Mouse (Mus musculus) midbrain, embryonic 13.5 days (tissue): ENCODE data around the gene Slc12a5. TPM values are rescaled to one million over a fixed set of nuclear protein-coding genes. Genes with fewer than 3 reads are reported as not detected.
A peak's percentile ranks its signal among the peaks of the same experiment; 100 is the strongest.

Source experiments
- ATAC-seq: fragments of 200-750 bp; cut with Nextera tagmentation; 2 replicates; pipeline ENCODE4 v1.8.0; 2017; ENCODE audit warnings: mild to moderate bottlenecking, moderate TSS enrichment, moderate library complexity
- H3K27ac ChIP-seq: fragments of 300-500 bp; sonication (generic); 2 replicates; pipeline ENCODE4 v1.5.1; 2015; ENCODE audit warnings: inconsistent platforms, mild to moderate bottlenecking, moderate library complexity
- H3K27me3 ChIP-seq: fragments of 300-500 bp; sonication (generic); 2 replicates; pipeline ENCODE4 v1.6.1; 2015; ENCODE audit warnings: mild to moderate bottlenecking, inconsistent platforms
- H3K36me3 ChIP-seq: fragments of 300-500 bp; sonication (generic); 2 replicates; pipeline ENCODE4 v1.6.1; 2015; ENCODE audit warnings: mild to moderate bottlenecking, inconsistent platforms
- H3K4me1 ChIP-seq: fragments of 300-500 bp; sonication (generic); replicated peaks from 2 replicates; pipeline ENCODE4 v1.6.1; 2015; ENCODE audit warnings: inconsistent platforms
- H3K4me2 ChIP-seq: fragments of 300-500 bp; sonication (generic); replicated peaks from 2 replicates; pipeline ENCODE4 v1.6.1; 2015; ENCODE audit warnings: moderate library complexity, mild to moderate bottlenecking, inconsistent platforms
- H3K4me3 ChIP-seq: fragments of 300-500 bp; sonication (generic); replicated peaks from 2 replicates; pipeline ENCODE4 v1.5.1; 2015; ENCODE audit warnings: mild to moderate bottlenecking, inconsistent platforms
- H3K9ac ChIP-seq: fragments of 300-500 bp; sonication (generic); replicated peaks from 2 replicates; pipeline ENCODE4 v1.6.1; 2015; ENCODE audit warnings: mild to moderate bottlenecking, inconsistent platforms
- H3K9me3 ChIP-seq: fragments of 300-500 bp; sonication (generic); 2 replicates; pipeline ENCODE4 v1.6.1; 2016; ENCODE audit warnings: mild to moderate bottlenecking, inconsistent platforms
- WGBS: fragments of 180-500 bp; shearing (Covaris S2); methylation state at CpG from one replicate; pipeline ENCODE4 v1.1.7; 2015; 5-methylcytosine and 5-hydroxymethylcytosine counted together
- polyA plus RNA-seq: library from polyadenylated mRNA; unstranded; fragments of >200 nt; fragmentation: Nextera tagmentation; extraction: Ambion mirVana; gene quantifications from 2 replicates; pipeline ENCODE4 v1.2.1, GENCODE M21; 2015

Slc12a5 gene
- polyA plus RNA-seq, 1 experiment from 2014 or later, result 19.7 TPM

DNA sequence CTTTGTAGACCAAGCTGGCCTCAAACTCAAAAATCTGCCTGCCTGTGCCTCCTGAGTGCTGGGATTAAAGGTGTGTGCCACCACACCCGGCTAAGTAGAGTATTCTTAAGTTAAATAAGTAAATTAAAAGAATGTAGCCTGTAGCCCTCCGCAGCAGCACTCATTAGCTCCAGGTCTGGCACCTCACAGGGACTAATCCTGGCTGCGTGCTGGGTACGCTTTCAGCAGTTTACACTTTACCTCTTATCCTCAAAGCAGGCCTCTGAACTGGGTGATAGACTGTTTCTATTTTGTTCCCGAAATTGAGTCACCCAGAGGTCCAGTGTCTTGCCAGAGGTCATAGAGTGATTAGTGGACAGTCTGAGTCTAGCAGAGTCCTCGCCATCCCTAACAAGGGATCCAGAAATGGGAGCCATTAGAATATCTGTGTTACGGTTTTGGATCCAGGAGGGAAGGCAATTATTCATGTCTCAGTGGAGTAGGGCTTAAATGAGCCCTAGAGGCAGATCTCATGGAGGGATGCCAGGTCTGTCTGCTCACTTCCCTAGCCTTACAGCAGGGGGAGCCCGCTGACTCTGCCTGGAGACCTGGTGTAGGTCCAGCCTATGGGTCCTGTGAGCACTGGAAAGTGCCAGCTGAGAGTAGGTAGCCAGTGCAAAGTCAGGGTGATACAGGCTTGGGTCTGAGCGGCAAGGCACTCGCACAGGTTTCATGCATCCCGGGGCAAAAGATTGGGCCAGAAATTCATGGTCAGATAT is 36.3 kb upstream of the Slc12a5 start:
- H3K9me3 ChIP-seq, result no peaks in the 10 kb centered on the region
- peaks cover 2% of the 10 kb centered on the region; the same call in 1 of the 2 replicates for H3K27me3 ChIP-seq
- H3K9ac ChIP-seq, result no peak overlapping the region; the same call in 1 of the 2 replicates
- H3K4me2 ChIP-seq, result no peak overlapping the region
- peak overlapping the region; percentile 47; the same call in 1 of the 2 replicates for H3K27ac ChIP-seq
- ATAC-seq, result peak; percentile 85
- WGBS, result 33% methylated on average over 11 of the region's 11 CpGs
- H3K4me3 ChIP-seq, result no peak overlapping the region
- H3K36me3 ChIP-seq, result peaks cover 14% of the 10 kb centered on the region
- H3K4me1 ChIP-seq, result peaks cover 29% of the 10 kb centered on the region

DNA sequence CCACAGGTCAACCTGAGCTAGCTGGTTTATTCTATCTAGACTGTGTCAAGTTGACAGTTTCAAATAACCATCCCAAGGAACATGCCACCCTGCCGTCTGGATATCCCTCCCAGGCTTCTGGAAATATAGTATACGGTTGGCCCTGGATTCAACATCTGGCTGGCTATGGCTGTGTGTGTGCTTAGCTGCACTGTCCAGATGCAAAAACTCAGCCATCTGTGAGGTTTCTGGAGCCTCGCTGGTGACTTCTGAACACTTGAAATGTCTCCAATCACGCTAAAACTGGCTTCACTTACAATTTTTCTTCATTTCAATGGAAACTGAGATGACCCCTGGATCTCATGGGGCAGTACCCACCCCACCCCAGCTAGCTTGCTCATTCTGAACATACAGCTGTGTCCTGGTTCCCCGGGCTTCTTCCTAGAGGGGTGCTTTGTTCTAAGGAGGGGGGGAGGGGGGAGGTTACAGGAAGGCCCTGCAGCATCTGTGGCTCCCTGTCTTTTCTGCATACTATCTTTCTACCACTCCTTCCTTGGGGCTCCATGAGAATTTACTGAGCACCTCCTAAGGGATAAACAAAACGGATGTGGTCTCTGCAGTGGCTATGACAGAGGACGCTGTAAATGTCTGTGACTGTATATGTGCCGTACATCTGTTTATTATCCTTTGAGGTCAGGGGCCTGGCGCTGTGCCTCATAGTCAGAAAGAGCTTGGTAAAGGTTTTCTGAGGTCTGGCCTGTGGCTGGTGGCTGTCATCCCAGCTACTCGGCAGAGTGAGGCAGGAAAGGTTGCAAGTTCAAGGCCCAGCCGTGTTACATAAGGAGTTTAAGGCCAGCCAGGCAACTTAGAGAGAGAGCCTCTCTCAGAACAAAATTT is 29.7 kb upstream of the Slc12a5 start:
- 0 out of 2 replicates have a peak, but pooled peaks cover 8% of the 10 kb centered on the region for H3K4me1 ChIP-seq
- no peak overlapping the region for H3K4me2 ChIP-seq
- no peaks in the 10 kb centered on the region for H3K9me3 ChIP-seq
- ATAC-seq, result no peak
- WGBS, result 68% methylated on average over 11 of the region's 11 CpGs
- peaks cover 12% of the 10 kb centered on the region for H3K27me3 ChIP-seq
- H3K4me3 ChIP-seq, result no peak overlapping the region
- H3K9ac ChIP-seq, result no peak overlapping the region
- H3K27ac ChIP-seq, result no peak overlapping the region
- H3K36me3 ChIP-seq, result no peaks in the 10 kb centered on the region

DNA sequence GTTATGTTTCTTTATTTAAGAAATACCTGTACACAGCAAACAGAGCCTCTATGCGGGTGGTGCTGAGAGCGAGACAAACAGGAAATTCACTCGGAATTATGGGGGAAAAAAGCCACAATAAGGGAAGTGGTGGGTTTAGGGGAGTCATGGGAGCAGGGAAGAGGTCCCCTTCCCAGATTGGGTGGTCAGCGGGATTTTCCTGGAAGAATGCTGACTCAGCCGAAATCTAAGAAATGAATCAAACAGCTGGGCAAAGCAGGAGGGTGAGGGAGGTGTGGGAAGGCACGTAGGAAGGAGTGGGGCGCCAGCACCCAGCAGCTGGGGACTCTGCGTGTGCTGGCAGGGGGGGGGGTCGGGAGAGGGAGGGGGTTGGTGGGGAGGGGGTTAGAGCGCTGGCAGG is 27.1 kb upstream of the Slc12a5 start:
- H3K4me1 ChIP-seq, result peaks cover 15% of the 10 kb centered on the region
- H3K4me3 ChIP-seq, result no peak overlapping the region
- 45% methylated on average over 10 of the region's 10 CpGs for WGBS
- H3K27me3 ChIP-seq, result peaks cover 28% of the 10 kb centered on the region
- no peak overlapping the region for H3K9ac ChIP-seq
- H3K9me3 ChIP-seq, result no peaks in the 10 kb centered on the region
- H3K27ac ChIP-seq, result no peak overlapping the region
- no peak for ATAC-seq
- H3K36me3 ChIP-seq, result no peaks in the 10 kb centered on the region
- no peak overlapping the region for H3K4me2 ChIP-seq

DNA sequence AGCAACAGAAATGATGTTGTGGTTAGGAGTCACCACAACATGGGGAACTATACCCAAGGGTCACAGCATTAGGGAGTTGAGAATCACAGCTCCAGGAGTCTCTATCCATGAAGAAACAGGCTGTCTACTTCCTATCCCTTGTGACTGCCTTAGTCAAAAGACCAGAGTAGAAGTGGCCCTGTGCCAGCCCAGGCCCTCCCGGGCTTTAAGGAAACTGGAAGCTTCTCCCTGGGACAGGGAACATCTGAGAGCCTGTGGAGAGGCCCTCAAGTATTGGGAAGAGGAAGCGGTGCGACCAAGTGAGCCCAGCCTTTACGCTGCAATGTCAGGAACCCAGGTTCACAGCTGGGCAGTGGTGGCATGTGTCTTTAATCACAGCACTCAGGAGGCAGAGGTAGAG is 24.6 kb upstream of the Slc12a5 start:
- 79% methylated on average over 4 of the region's 4 CpGs for WGBS
- H3K4me3 ChIP-seq, result no peak overlapping the region
- no peak overlapping the region for H3K9ac ChIP-seq
- H3K4me1 ChIP-seq, result peaks cover 32% of the 10 kb centered on the region
- H3K9me3 ChIP-seq, result no peaks in the 10 kb centered on the region
- ATAC-seq, result no peak
- H3K27ac ChIP-seq, result no peak overlapping the region
- H3K4me2 ChIP-seq, result no peak overlapping the region
- peaks cover 42% of the 10 kb centered on the region for H3K27me3 ChIP-seq
- no peaks in the 10 kb centered on the region for H3K36me3 ChIP-seq

DNA sequence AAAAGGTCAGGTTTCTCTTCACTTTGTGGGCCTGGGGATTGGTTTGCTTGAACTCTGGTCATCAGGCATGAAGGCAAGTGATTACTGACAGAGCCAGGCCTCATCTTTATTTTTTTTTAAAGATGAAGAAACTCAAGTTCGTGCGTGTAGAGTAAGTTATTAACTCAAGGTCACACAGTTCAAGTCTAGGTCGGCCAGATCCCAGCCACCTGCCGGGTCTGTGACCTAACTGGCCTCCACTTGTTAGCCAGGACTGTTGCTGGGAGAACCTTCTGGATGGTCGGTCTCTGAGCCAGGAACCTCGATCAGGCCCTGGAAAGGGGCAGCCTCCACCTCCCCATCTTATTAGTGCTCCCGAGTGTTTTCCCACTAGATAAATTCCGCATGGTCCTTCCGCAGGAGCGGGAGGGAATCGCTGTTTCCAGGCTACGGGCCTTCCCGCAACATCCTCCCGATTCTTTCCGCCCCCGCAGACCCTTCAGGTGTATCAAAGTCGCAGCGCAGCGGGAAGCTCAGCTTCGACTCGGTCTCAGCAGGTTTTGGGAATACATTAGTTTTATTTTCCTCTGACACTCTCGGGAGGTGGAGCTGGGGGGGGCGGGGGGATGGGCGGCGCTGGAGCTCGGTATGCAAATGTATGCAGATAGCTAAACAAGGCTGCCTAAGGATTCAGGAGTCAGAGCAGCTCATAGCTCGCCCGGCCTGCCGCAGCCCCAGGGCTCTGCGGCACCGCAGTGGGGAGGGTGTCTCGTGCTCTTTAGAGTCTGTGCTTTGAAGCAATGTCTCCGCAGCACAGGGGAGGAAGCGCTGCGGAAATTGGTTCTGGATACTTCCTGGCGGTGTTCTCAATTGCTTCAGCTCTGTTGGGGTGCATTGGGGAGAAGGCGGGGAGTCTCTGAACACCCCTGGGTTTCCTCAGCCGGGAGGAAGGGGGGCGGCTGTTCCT is 22.2 kb upstream of the Slc12a5 start:
- peak; percentile 93 for ATAC-seq
- peak overlapping the region; percentile 31 for H3K4me3 ChIP-seq
- H3K4me1 ChIP-seq, result peaks cover 29% of the 10 kb centered on the region
- peak overlapping the region; percentile 67 for H3K4me2 ChIP-seq
- no peaks in the 10 kb centered on the region for H3K36me3 ChIP-seq
- no peaks in the 10 kb centered on the region for H3K9me3 ChIP-seq
- peak overlapping the region; percentile 80 for H3K27ac ChIP-seq
- H3K9ac ChIP-seq, result peak overlapping the region; percentile 15; the same call in 1 of the 2 replicates
- WGBS, result 3% methylated on average over 39 of the region's 39 CpGs
- peaks cover 57% of the 10 kb centered on the region for H3K27me3 ChIP-seq

DNA sequence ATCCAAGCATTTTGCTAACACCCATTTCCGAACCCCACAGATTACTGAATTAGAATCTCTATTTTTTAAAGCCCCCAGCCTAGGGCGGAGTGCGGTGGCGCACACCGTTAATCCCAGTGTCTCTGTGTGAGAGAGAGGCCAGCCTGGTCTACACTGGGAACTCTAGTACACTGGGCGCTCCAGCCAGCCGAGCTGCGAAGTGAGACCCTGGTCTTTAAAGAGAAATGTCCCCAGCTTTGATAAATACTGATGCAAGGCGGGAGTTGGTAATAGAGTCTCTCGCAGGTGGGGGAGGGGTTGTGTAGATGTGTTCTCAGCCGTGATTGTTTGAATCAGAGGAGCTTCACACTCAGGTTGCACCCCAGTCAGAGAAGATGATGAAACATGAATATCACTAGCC is 21.5 kb upstream of the Slc12a5 start:
- WGBS, result under 1% methylated on average over 11 of the region's 11 CpGs
- Histone ChIP-seq H3K4me1 (peaks cover 29% of the 10 kb centered on the region), H3K27ac (peak overlapping the region; percentile 80), H3K4me3 (peak overlapping the region; percentile 31), H3K36me3 (no peaks in the 10 kb centered on the region), H3K9ac (peak overlapping the region; percentile 15; the same call in 1 of the 2 replicates), H3K27me3 (peaks cover 57% of the 10 kb centered on the region), H3K4me2 (peak overlapping the region; percentile 67), H3K9me3 (no peaks in the 10 kb centered on the region)
- peak; percentile 80 for ATAC-seq

DNA sequence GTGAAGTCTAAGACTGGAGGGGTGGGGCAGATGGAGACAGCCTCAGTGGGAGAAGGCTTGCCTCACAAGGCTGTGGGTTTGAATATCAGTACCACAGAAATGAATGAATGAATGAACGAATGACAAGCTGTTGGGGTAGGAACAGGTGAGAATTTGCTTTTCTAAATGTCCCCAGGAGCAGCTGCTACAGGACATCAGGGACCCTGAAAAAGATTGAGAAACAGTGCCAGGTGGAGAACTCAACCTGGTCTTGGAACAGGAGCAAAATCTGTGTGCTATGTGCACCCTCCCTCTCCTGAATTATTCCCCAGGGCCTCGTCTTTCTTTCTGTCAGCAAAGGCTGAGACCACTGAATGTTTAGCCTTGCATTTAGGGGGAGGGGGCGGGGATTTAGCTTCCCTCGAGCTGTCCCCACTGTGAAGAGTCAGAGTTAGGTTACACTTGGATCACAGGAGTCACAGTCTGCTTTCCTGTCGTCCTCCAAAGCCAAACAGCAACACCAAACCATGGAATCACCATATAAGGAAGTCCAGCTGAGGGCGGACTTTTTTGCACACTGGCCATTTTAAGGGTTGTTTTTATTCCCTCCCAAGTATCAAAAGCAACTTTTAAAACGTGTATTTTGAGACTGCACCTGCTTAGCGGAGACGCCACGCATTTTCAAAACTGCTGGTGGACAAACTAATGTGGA is 20.3 kb upstream of the Slc12a5 start, which contains the start of gene Mmp9:
Gene Mmp9, plus strand, starts transcription at position 641 of the 691 bp plus-strand sequence.
- Histone ChIP-seq H3K9me3 (no peaks in the 10 kb centered on the region), H3K4me1 (peaks cover 26% of the 10 kb centered on the region), H3K27me3 (peaks cover 53% of the 10 kb centered on the region), H3K36me3 (no peaks in the 10 kb centered on the region), H3K4me3 (no peak within 1 kb of the TSS), H3K9ac (0 out of 2 replicates have a peak within 1 kb of the TSS, but pooled peaks have one; percentile 15), H3K27ac (peak within 1 kb of the TSS; percentile 80), H3K4me2 (peak within 1 kb of the TSS; percentile 67)
- no peak for ATAC-seq
- 25% methylated on average over 10 of the region's 10 CpGs for WGBS

DNA sequence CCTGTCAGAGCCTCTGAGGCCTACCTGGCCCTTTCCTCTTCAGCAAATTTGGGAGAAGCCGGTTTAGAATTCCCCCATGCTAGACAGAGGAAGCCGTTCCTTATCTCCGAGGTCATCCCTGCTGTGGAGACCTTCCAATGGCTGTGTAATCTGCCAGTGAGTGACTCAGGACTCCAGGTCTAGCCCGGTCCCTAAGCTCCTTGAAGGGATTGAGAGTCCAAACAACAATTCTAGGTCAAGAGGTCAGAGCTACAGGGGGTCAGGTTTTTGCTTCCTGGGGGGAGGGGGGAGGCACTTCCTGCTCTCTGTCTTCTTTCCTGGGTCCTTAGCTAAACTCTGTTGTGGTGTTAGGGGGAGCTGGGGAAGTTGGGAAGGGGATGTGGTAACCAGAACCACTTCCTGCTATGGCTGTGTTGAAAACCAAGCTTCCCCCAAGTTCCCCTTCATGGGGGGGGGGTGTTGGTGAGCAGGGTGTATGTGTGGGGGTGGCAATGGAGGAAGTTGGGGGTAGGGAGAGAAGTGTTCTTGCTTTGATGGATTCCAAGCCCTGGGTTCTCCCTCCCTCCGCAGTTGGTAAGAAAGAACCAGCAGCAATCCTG is 17.8 kb upstream of the Slc12a5 start:
- WGBS, result 10% methylated on average over 5 of the region's 5 CpGs
- Histone ChIP-seq H3K27me3 (peaks cover 60% of the 10 kb centered on the region), H3K4me3 (no peak overlapping the region)

DNA sequence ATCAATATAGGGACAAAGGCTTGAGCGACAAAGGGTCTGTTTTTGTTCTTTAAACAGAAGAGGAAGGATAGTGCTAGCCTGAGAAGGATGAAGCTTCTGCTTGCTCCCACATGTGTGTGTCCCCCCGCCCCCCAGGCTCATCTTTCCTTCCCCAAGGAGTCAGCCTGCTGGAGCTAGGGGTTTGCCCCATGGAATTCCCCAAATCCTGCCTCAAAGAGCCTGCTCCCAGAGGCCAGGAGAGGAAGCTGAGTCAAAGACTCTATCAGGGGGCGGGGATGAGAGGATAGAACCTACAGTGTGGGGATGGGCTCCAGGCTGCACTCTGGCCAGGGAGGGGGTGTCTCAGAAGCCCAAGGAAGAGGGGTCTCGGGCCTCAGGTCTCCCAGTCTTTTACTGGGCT is 13.1 kb upstream of the Slc12a5 start:
- H3K36me3 ChIP-seq, result no peaks in the 10 kb centered on the region
- H3K27me3 ChIP-seq, result peaks cover 76% of the 10 kb centered on the region
- no peak overlapping the region for H3K27ac ChIP-seq
- H3K4me3 ChIP-seq, result no peak overlapping the region
- H3K9me3 ChIP-seq, result no peaks in the 10 kb centered on the region
- H3K4me2 ChIP-seq, result no peak overlapping the region
- peaks cover 16% of the 10 kb centered on the region for H3K4me1 ChIP-seq
- H3K9ac ChIP-seq, result no peak overlapping the region
- 27% methylated on average over 4 of the region's 4 CpGs for WGBS
- 0 out of 2 replicates have a peak, but pooled peaks have one; percentile 34 for ATAC-seq

More for the DNA sequence above, 17.8 kb upstream of the Slc12a5 start:
- H3K36me3 ChIP-seq, result no peaks in the 10 kb centered on the region
- ATAC-seq, result no peak
- H3K4me2 ChIP-seq, result no peak overlapping the region
- no peaks in the 10 kb centered on the region for H3K9me3 ChIP-seq
- no peak overlapping the region for H3K27ac ChIP-seq
- peaks cover 26% of the 10 kb centered on the region for H3K4me1 ChIP-seq
- H3K9ac ChIP-seq, result no peak overlapping the region

DNA sequence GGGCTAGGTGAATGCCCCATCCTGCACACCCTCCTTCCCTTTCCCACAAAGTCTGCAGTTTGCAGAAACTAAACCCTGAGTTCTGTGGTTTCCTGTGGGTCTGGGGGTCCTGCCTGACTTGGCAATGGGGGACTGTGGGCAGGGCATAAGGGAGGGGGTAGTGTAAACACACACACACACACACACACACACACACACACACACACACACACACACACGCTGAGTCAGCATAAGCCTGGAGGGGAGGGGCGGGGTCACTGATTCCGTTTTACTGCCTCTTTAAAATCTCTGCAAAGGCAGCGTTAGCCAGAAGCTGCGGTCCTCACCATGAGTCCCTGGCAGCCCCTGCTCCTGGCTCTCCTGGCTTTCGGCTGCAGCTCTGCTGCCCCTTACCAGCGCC is 12.7 kb upstream of the Slc12a5 start:
- H3K27me3 ChIP-seq, result peaks cover 76% of the 10 kb centered on the region

More for the DNA sequence above, 12.7 kb upstream of the Slc12a5 start:
- ATAC-seq, result 0 out of 2 replicates have a peak, but pooled peaks have one; percentile 18
- Histone ChIP-seq H3K4me3 (no peak overlapping the region), H3K4me1 (peaks cover 19% of the 10 kb centered on the region), H3K4me2 (no peak overlapping the region), H3K36me3 (no peaks in the 10 kb centered on the region), H3K27ac (no peak overlapping the region), H3K9me3 (no peaks in the 10 kb centered on the region), H3K9ac (peak overlapping the region; percentile 51; the same call in 1 of the 2 replicates)
- WGBS, result 8% methylated on average over 6 of the region's 7 CpGs
